Mouse (Mus musculus) cerebellum, adult 18-20 months (tissue): ENCODE results near the gene Chl1.

ENCODE experiments used
- DNase-seq, 2 experiments: peaks; one replicate each; pipeline ENCODE4 v3.0.0; 2021

The Chl1 gene

DNA sequence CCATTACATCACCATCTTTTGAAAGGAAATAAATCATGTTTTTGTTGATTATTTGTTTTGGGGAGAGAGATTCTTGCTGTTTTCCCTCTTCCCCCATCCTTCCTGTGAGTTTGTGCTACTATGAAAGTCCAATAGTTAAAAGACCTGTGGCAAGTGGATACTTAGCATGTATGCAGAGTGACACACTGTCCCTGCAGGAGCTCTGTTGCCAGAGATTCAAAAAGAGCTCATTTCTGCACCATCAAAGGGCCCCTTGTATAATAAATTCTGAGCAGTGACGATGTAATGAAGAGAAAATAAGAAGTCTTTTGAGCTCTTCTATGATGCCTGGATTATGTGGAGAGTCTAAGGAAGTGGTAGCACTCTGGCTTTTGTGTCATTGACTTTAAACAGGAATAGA, 33.4 kb downstream of the Chl1 start:
- no peak for DNase-seq

DNA sequence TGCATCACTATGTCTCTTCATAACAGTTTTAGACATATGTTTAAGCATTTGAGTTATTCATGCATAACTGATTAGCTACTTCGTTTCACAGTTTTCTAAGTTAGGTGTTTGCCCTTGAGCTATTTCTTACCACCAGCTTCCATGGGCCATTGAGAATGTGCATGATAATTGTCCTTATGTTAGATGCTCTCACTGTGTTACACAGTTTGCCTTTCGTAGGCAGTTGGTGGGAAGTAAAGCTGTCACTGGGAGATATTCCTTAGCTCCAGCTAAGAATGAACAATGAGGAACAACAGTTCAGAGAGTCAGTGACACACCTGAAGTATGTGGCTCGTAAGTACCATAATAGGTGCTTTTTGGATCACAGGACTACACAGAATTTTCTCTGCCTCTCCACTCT, 35.9 kb downstream of the Chl1 start:
- DNase-seq: no peak

DNA sequence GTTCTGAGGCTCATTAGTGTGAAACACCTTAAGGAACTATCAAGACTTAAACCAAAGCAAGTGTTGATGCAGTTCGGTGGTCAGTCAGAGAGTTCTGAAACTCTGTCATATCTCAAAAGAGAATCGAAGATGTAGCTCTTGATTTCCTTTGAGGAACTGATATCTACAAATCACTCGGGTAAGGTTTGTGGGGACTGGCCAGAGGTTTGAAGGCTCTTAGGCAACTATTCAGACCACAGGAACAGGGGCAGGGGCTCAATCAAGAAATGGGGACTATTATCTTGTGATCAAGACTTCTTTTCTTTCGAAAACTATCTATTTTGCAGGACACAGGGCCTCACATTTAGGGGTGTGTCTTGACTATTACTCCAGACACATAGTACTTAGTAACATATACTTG, 39.5 kb downstream of the Chl1 start:
- no peak for DNase-seq

DNA sequence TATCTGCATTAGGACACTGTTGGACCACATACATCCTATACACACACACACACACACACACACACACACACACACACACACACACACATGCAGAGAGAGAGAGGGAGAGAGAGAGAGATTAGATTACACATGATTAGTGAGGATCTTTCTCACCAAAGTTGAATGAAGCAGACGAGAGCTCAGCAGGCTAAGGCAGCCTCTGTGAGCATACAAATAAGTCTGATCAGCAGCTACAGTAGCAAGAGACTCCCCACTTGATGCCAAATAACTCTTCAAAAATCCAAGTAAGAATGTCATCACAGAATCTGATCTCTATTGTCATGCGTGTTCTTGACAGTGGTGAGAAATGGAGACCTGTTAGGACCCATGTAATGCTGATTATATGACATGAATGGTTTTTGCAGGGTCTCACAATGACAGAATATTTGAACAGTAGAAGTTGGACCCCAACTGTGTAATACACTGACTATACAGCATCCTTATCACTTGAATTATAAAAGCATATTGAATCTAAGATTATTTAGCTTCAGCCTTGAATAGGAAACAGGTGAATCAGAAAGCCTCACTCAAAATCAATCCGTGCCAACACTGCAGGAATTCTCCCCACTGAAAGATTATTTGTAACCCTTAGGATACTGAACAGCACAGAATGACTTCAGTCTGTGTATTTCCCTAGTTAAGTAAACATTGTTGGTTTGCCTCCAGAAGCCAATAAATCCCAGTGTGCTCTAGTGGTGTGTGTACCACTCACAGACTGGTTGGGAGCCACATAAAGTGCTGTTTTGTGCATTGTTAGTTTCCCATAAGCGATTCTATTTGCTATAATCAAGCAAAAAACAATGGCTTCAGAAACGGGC, 47.9 kb downstream of the Chl1 start:
- no peak for DNase-seq

DNA sequence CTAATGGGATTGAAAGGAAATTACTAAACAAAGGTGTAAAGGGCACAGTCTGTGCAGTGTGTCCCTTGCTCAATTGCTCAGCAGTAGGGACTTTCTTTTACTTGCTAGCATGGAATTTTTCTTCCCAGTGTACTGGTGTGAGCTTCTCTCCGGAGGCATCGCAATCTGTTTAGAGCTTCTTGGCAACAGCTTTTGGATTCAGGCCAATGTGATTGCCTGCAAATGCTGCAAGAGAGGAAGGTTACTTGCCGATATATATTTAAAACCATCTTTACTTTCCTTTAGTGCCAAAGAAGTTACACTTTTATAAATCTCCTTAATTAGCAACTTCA, 48.5 kb downstream of the Chl1 start:
- peak; percentile 75 to 85 for DNase-seq

DNA sequence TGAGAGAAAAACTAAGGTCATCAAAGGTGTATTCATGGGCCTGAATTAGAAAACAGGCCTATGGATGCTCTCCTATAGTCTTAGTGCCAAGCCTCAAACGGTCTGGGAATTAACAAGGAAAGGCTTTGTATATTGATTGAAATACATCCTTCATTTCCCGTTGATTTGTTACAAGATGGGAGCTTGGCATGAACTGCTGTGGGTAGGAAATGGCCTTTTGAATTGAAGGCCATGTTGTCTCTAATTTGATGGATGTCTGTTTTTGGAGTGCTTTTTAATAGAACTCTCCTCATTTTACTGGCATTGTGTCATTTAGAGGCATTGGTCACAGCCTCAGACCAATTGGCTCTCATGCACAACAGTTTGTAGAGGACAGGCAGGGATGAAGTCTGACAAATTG, 49.0 kb downstream of the Chl1 start:
- DNase-seq: peak in 1 of 2 experiments; percentile 31

DNA sequence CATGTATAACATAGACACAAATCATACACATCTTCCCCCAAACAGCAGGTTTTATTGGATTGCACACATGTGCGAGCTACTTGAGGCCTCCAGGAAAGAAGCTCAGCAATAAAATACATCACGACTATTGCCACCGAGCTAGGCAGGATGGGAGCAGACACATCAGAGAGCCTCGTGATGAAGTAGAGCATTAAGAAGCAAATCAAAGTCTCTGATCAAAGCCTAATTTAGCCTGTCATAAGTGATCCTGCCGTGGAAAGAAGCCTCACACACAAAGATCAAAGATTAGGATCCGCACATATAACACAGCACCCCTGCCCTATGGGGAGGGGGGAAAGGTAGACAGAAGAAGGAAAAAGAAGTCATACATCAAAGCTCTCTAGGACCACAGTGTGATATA, 54.4 kb downstream of the Chl1 start:
- no peak for DNase-seq

DNA sequence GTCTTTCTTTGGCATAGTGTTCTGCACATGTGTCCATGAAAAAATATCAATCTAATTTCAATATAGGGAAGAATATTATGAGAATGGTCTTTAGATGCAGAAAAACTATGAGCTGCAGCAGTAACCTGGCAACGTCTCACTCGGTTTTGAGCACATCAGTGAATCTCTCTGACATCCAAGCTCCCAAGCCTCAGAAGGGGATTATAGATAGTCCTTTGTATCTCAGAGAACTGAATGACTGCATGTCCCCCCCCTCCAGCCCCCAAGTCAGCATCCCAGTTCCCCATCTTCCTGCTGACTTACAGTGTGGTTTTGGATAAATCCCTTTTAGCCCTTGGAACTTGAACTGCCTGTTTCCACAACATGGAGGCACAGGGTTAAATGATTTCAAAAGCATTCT, 56.9 kb downstream of the Chl1 start:
- DNase-seq: no peak

DNA sequence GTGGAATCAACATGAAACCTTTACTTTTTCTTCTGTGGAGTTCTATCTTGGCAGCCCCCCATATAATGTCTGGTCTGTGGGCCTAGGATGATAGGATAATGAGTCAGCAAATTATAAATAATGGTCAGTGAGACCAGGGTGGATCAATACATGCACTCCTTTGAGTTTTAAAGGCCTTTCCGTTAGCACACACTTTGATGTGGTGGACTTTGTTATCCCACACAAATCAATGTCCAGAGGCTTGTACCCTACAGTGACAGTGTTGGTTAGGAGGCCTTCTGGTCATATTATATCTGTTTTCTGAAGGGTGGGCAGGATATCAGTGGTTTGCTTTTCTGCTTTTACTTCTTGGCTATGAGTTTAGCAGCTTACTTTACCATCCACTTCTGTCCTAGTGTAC, 62.3 kb downstream of the Chl1 start:
- DNase-seq: no peak

DNA sequence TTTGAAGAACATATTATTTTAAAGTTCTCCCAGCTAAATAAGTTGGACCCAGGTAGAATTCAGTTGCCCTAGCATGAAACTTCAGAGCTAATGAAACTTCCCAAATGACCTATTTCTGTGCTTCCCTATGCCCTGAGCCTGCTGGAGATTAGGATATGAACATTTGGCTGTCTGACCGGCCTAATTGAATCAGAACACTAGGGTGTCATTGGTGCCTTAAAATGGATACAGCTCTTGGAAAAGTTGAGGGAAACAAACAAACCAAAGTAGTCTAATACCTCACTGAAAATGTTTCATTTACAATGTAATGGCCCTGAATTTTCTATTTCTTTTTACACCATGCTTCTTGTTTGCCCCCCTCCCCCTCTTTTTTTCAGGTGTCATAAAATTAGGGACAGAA, 73.8 kb downstream of the Chl1 start:
- peak in 1 of 2 experiments; percentile 40 for DNase-seq

DNA sequence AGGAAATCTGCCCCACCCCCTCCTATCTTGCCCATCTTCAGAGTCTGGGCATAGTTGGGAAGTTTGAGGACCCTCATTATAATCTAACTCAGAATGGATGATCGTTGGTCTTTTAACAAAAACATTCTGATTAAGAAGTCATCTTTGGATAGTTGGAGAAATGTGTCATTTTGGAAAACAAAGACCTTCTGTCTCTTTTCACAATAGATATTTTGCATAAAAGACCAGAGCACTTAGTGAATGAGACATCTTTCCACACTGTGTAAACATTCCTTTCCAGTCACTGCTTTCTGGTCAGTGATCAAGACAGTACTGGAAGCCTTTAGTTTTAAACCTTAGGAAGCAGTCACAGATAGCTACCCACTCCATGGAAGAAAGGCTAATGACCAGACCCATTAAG, 75.3 kb downstream of the Chl1 start:
- no peak for DNase-seq

DNA sequence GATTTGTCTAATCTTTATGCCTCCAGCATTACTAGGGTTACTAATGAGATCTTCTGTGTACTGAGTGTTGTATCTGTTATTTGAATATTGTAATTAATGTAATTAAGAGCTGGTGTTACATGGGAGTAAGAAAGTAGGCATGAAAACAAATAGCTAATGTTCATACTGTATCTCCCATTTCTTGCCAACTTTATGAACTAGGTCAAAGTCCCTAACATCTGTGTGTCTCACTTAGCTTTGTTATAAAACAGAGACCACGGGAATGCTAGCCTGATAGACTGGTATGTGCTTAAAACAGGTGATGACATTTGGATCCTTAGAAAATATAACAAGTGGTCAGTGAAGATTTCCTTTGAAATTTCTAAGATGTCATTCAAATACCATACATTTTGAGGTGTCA, 75.7 kb downstream of the Chl1 start:
- no peak for DNase-seq

DNA sequence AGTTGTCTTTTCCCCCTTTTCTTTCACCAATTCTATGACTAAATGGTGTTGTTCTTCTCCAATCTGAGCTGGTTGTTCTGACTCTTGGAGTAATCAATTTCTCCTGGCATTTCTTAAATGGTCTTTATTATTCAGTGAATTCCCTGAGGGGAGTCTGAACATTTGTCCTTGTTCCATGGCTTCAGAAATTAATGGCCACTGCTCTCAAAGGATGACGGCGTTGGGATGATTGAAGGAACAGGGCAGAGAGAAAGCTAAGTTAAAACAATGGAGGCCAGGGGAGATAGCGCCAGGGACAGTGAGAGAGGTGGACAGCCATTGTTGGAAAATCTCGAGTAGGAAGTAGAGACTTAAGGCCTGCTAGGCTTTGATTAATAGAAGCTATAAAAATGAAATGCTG, 91.7 kb downstream of the Chl1 start:
- no peak for DNase-seq

DNA sequence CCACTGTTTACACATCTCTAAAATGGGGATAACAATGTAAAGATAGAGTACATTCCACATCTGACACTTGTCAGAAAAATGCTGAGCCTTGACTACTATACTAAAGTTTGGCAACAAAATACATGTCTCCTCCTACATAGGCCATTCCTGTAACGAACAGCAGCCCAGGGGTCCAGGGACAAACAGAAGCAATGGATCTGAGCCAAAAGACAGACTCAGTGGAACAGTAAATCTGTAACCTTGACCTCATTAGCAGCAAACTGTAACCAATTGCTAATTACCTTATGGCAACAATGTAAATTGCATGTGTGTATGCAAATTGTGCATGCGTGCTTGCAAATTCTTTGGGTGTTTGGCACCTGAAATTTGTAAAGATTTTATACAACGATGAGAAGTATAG, 100.3 kb downstream of the Chl1 start:
- no peak for DNase-seq

DNA sequence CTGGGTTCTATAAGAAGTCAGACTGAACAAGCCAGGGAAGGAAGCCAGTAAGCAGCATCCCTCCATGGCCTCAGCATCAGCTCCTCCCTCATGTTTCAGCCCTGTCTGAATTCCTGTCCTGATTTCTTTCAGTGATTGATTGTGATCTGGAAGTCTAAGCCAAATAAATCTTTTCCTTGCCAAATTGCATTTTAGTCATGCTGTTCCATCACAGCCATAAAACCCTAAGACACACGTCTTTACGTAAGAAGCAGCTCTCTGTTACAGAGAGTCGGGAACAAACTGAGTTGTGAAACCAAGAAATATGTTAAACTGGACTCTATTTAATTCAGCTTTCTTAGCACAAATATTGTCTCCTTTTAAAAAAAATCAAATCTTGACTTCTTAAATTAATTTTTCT, 102.2 kb downstream of the Chl1 start:
- DNase-seq: no peak

DNA sequence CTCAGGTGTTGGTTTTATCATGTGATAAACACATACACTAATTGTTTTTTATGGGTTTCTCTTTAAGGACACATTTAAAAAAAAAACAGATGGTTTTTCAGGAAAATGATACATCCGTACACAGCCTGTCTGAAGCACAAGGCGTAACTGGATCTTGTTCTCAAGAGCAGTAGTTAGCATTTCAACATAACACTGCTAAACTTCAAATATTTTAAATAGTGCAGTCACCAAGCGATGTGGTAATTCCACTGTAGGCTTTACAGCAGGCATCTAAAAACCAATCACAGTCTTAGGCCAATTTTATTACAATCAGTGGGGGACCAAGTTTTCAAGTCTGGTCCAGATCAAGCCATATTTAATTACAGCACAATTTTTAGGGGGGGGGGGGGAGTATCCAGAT, 103.3 kb downstream of the Chl1 start:
- no peak for DNase-seq

DNA sequence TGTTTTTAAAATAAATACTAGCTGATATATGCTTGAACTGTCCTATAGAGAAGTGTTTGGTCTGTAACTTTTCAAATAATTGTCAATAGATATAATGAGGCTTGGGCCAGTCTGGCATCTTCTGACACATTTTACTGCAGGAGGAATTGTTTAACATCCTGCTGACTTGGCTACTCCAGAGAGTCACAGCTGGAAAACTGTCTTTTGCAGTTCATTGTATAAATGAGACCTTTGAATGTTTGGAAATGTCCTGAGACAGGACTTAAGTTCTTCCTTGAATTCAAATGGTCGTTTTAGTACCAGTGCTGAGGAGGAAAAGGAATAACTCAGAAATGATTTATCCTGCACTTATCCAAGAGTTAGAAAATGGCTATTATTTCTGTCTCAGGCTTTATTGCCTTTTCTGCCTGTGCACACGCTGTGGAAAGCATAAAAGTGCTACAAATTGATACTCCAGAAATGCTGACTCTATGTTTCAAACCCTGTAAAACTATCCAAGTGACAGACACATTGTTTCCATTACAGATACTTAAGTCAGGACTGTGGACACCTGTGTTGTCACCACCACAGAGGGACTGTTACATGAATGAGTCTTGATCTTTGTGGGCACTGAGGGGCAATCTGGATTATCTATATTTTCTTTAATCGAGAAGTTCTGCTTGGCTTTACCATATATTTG, 105.7 kb downstream of the Chl1 start:
- DNase-seq: no peak

DNA sequence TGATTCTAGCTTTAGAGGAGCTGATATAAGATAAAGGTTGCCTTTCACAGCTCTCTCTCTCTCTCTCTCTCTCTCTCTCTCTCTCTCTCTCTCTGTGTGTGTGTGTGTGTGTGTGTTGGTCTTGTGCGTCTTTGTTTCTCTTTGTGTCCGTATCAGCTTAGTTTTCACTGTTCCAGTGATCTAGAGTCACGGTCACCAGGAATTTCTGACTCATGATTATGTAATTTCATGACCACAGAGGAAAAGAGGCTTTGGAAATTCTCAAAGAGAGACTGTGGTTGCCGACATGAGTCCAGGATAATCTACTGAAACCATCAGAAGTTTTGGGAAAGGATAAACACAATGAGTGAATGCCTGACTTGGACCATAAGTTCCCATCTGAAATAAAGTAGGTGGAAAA, 110.5 kb downstream of the Chl1 start:
- no peak for DNase-seq

DNA sequence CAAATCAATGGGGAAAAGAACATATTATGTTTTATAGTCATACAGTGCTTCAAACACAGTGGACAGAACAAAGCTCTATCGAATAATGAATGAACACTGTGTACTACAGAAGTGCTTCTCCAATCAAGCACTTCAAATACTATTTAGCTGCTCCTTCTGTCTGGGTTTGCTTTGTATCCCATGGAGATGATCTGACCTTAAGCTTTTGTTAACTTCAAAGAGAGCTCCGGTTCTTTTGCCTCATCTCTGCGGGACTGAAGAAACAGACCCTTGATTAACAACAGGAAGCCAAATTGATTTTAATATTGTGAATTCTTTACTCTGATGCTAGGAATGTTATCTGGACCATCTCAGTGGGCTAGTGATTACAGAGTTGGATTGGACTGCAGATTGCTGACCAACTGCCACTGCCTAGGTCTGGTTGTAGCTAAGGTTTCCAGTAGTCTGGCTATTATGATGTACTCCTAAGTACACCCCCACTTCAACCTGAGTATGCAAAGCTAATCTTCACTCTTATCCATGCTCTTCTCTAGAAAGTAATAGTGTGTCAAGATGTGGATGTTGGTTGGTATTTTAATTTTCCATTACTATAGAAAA, 111.8 kb downstream of the Chl1 start:
- no peak for DNase-seq

DNA sequence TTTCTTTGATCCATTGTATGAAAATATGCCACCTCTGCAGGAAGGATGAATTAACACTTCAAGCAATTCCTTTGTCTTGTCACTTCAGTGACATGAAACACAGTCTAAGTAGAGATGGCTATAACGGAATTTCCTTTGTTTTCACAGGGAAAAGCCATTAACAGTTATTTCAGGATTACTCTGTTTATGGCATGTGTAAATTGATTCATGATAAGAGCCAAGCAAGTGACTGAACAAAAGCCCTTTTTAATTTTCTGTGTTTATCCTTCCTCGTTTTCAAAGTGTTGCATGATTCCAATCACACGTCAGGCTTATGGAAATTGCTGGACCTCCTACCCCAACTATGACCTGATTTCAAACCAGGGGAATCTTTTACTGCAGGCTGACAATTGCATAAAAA, 122.5 kb downstream of the Chl1 start:
- DNase-seq: no peak

DNA sequence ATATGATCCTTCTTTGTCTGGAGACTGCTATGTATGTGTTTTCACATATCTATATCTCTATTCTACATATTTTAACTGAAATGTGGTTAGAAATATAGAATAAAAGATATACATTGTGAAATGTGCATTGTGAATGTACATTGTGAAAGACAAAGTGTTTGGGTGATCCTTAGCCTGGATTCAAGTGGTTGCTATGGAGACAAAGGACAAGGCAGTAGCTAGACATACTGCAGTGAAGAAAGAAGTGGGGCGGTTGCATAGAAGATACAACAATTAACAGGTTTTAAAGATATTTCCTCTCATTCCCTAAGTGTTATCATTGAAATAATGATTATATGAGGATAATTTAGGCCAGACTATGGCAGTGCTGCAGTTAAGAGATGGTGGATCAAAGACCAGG, 146.4 kb downstream of the Chl1 start:
- no peak for DNase-seq

DNA sequence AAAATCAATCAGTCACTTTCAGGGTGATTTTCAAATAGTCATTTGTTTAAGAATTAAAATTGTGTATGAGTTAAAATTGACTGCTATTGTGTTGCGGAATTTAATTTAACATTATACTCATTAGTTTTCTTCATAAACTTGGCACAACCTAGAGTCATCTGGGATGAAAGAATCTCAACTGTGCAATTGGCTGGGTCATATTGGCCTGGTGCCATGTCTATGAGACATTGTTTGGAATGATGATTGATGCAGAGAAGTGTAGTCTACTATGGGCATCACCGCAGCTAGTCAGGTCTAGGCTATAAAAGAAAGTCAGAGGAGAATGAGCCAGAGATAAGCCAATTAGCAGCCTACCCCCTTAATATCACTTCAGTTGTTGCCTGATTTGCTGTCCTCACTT, 148.8 kb downstream of the Chl1 start:
- DNase-seq: peak; percentile 48 to 50

DNA sequence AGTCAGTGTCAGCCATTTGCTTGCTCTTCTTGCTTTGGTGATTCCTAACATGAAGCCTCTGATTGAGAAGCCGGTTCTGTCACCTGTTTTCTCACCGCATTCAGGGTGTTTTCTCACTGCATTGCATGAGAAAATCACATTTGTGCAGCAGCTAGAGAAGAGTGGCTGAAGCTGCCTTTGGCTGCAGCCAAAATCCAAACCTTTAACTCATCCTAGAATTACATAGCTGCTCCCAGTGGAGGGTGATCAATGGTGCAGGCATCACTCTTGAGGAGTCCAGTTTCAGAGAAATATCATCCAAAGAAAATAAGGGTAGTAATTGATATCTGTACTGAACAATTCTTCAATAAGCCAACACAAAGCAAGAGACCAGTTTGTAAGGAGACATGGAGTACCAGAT, 154.8 kb downstream of the Chl1 start:
- DNase-seq: no peak

DNA sequence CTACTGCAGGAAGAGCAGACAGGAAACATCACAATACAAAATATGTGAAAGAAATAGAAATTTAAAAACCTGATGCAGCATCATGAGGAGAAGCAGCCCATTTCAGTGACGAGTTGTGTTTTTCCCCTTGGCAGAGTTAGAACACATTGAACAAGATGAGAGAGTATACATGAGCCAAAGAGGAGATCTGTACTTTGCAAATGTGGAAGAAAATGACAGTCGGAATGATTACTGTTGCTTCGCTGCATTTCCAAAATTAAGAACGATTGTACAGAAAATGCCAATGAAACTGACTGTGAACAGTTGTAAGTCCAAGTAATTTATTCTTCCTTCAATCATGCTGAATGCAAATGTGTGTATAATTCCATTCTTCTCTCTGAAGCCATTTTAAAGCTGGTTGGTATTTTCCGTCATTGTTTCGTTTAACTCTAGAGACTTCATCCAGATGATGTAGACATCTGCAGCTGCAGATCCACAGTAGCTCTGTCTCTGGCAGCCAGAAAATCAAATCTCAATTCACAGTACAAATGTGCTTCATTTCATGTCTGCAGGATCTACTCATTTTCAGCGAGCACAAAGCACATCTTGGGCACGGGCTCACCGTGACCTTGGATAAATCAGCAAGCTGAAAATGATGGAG, 155.4 kb downstream of the Chl1 start:
- DNase-seq: no peak
